Mouse (Mus musculus) midbrain, embryonic 10.5 days (tissue): ENCODE measurements around the gene Nr4a2. TPM values are rescaled to one million over a fixed set of nuclear protein-coding genes. Genes with fewer than 3 reads are reported as not detected.

Experiments
- polyA plus RNA-seq: library from polyadenylated mRNA; unstranded; fragments of >200 nt; fragmentation: Nextera tagmentation; extraction: Ambion mirVana; gene quantifications from 2 replicates; pipeline ENCODE4 v1.2.1, GENCODE M21; 2016

Gene Nr4a2
- polyA plus RNA-seq, 1 experiment from 2014 or later, result 6.9 TPM

Other genes with a start within 250 kb of the Nr4a2 start
- gene Gpd2, start 113.6 kb upstream of the Nr4a2 start, polyA plus RNA-seq, result 21.4 and 24.4 TPM in 2 replicates